Mouse (Mus musculus) cerebellum, adult 11-12 months (tissue): ENCODE results near the gene G6pc.
"Not testable (repeated sequence)": the region's sequence is repeated elsewhere in the genome, so short reads cannot be mapped to it uniquely, and the experiment has no call there.

Experiments used
- DNase-seq: peaks from one replicate; pipeline ENCODE4 v3.0.0; 2022

Gene G6pc

DNA sequence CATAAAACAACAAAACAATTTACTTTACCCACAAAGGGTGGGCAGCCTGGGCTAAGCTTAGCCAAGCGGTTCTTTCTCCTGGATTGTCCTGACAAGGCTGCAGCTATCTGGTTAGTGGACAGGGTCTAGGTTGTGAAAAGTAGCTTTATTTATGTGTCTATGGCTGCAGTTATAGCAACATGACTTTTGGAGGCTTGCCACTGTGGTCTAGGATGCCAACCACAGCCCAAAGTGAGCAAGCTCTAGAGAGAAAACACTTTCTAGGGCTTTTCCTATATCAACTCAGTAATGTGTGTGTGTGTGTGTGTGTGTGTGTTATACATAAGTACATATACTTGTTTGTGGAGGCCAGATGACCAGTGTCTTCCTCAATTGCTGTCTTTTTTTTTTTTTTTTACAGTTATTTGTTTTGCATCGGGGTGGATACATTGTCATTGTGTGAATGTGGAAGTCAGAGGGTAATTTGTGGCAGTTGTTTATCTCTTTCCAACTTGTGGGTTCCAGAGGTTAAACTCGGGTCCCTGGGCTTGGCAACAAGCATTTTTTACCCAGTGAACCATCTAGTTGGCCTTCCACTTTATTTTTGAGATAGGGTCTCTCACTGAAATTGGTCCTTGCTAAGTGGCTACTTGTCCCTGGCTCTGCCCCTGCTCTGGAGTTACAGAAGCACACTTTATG is 9.7 kb upstream of the G6pc start:
- DNase-seq: no peak

DNA sequence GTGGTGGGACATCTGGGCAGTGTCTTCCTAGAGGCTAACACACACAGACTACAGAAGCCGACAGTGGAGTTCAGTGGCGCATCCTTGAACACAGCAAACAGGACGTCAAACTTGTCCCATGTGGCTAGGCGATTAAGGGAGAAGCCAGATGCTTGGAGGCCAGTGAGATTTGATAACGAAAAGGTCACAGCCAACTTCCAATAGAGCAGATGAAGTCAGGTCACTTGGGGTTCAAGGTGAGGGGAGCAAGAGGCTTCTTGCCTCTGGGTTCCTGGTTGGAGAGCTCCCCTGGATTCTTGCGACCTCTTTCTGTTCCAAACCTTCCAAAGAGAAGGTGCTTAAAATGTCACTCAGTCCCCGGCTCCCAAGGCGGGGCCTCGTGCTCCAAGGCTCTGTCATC is 7.6 kb upstream of the G6pc start:
- DNase-seq: no peak

DNA sequence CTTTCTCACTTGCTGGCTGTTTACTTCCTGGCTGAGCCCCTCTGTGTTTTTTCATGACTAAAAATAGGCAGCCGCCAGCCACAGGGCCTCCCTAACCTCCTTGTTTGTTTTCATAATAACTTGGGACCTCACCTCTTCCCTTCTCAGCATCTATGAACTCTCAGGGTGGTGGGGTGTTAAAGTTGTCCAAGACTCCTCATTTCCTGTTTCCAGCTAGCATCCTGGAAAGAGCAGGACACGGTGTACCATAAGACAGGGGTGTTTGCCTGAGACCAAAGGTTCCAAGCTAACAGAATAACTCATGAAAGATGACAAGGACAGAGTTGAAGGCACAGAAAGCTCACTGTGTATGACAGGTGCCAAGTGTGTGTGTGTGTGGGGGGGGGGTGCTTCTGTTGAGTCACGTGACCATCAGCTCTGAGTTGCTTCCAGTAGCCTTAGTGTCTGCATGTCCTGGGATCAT is 6.7 kb upstream of the G6pc start:
- DNase-seq: no peak

DNA sequence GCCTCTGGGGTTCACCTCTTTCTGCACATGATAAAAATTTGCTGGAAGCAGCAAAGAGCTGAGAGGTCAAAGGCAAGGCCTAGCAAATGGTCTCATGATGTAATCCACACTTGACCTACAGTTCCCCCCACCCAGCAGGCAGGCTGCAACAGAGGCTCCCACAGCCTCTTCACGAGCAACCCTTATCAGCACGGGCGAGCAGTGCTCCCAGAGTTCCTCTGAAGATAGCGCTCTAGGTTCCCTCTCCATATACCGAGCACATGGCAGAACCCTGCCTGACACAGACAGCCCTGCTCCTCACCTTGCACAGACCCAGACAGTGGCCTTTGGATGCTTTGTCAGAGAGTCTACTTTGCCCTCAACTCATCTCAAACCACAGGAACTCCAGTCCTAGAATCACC is 2.8 kb upstream of the G6pc start:
- no peak for DNase-seq

DNA sequence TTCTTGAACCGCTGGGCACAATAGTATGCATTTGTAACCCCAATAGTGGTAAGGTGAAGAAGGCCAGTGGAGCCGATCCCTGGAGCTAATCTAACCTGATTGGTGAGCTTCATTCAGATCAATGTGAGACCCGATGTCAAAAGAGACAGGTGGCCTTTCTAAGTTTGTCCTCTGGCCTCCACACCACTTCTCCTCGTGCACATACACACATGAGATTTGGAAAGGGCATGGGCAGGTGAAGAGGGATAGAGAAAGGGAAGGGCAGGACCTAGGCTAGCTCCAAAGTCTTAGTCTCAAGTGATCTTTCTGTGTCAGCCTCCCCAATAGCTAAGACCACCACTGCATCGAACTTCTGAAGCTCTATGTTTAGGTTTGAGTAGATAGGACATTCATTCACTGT is 2.8 kb downstream of the G6pc start:
- no peak for DNase-seq

DNA sequence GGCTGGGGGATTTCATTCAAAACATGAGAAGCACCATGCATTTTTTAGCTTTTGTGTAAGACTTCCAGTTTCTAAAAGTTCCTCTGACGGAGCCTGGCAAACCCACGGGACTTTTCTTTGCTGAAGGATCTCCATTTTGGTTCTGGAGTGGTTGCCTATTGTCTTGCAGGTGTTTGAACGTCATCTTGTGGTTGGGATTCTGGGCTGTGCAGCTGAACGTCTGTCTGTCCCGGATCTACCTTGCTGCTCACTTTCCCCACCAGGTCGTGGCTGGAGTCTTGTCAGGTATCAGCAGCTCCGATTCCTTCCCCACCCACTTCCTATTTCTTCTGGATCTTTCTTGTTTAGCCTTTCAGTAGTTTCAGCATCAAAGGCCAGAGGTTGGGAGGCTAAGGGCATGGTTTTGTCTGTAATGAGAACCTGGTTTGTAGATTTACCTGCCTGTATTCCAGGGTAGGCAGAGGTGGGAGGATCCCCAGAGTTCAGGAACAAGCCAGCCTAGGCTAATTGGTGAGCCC is 7.1 kb downstream of the G6pc start:
- no peak for DNase-seq

DNA sequence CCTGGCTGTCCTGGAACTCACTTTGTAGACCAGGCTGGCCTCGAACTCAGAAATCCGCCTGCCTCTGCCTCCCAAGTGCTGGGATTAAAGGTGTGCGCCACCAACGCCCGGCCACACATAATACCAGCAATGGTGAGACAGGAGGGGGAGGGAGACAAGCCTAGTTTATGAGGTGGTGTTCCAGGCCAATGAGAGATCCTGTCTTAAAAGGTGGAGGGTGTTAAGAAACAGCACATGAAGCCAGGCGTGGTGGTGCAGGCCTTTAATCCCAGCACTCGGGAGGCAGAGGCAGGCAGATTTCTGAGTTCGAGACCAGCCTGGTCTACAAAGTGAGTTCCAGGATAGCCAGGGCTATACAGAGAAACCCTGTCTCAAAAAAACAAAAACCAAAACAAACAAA is 10.8 kb downstream of the G6pc start:
- DNase-seq: not testable (repeated sequence)

DNA sequence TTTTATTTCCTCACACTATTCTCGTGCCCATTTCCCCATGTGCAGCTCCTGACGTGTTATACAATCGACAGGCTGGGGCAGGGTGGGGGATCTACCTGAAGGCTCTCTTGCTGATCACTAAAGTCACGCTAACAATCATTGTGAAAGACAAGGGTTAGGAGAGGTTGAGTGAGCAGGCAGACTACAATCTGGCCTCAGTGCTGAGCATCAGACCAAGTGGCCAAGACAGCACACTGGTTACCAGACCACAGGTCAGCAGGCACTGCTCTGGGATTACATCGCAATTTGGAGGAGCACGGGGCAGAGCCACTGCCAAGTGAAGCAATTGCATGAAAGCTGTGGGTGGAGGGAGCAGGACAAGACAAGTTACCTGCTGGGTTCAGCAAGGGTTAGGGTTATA is 11.6 kb downstream of the G6pc start:
- no peak for DNase-seq

DNA sequence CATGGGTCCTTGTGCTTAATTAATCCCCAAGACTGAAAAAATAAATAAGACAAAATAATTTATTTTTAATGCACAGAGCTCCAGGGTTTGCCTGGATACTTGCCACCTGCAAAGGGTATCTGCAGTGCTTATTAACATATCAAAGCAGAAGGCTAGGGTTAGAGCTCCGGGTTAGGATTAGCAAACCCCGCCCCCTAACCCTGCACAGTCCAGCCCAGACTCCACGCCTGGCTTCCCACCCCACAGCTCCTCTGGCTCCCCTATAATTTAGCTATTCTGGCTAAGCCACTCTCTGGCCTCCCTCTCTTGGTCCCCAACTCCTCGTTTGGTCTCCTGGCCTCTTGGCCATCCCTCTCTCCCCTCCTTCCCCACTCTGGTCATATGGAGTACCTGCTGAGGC is 14.5 kb downstream of the G6pc start:
- no peak for DNase-seq

DNA sequence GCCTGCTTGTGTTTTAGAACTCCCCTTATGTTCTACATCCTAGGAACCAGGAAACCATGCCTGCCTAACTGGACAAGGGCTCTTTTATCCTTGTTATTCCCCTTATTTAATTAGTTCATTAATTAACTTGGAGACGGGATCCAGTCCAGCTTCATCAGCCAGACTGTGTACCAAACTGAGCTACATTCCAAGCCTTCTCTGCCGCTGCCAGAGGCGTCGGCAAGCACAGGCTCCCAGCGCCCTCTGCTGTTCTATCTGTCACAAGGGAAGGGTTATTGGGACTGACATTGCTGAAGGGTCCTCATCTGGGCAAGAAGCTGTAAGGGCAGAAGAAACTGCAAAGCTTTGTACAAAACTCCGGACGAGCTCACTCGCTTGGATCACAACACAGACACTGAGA is 27.7 kb downstream of the G6pc start:
- peak; percentile 29 for DNase-seq

DNA sequence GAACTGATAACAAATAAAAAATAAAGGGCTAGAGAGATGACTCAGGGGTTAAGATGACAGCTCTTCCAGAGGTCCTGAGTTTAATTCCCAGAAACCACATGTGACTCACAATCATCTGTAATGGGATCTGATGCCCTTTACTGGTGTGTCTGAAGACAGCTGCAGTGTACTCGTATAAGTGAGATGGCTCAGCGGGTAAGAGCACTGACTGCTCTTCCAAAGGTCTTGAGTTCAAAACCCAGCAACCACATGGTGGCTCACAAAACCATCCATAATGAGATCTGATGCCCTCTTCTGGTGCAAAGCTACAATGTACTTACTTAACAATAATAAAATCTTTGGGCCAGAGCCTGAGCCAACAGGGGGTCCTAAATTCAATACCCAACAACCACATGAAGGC is 47.9 kb downstream of the G6pc start:
- DNase-seq: no peak

DNA sequence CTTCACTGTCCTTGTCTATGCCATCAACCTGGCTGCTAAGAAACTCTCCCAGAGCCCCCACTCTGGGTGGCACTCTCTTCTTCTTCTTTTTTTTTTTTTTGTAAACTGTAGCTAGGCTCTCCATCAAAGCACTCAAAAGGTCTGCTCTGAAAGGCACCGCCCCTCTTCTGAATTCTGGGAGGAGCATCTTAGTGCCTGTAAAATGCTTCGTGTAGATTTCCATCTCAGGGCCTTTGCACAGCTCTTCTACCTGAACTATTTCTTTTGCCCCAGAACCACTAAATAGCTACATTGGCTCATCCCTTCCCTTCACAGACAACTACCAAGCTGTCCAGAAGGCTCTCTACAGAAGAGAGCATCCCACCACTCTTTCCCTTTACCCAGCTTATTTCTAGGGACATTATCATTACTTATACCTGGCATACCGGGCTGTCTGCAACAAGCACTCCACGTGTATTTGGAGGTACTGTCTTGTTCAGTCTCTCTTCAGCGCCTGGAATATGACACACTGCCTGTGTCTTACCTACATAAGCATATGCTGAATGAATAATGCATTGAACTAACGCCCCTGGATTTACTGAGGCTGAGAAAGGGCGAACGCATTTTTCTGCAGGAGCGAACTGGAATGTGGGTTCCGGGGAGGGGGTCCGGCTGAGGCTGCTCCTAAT is 49.2 kb downstream of the G6pc start:
- DNase-seq: no peak

DNA sequence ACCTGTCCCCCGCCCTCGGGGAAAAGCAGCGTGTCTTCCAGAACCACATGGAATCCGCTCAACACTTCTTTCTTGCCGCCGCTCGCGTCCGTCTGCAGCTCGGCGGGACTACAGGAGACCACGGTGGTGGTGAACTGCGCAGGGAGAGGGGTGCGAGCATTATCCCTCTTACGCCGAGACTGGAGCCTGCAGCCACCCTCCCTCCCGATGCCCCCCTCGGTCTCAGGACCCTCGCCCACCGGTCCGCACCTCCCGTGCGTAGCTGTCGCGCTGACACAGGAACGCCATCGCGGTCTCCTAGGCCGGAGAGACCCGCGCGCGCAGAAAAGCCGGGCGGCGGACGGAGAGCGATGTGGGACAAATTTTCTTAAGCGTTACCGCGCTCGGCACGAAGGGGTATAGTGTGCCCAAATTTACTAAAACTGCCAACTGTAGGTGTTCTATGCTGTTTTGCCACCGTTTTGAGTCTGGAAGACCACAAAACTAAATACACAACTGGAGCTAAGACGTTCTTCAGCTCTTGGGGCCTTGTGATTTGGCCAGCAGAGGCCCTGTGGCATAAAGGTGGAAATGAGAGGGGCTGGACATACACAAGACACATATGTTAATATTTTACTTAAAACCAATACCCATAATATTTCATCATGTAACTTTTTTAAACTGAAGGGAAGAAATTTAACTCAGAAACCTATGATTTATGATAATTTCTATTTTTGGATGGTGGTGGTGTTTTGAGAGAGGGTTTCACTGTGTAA is 49.9 kb downstream of the G6pc start, which contains the start of gene Aarsd1:
TSS of gene Aarsd1 (minus strand) at position 515 of the 755 bp plus-strand sequence.
- peak; percentile 84 for DNase-seq

DNA sequence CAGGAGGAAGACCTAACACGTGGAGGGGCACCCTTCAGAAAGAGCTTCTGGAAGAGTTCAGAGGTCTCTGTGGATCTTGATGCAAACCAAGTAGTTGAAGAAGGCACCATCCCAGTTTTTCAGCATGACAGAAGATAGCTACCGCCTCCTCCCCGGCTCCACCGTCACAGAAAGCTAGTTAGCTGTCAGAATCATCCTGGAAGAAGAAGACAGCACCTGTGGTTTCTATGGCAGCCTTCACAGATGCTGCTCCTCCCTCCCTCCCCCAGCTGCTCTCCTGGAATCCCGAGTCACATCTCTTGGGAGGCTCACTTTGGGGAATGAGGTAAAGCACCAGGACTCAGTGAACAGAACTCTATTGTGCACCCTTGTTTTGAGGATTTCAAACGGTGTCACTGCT is 51.6 kb downstream of the G6pc start:
- no peak for DNase-seq

DNA sequence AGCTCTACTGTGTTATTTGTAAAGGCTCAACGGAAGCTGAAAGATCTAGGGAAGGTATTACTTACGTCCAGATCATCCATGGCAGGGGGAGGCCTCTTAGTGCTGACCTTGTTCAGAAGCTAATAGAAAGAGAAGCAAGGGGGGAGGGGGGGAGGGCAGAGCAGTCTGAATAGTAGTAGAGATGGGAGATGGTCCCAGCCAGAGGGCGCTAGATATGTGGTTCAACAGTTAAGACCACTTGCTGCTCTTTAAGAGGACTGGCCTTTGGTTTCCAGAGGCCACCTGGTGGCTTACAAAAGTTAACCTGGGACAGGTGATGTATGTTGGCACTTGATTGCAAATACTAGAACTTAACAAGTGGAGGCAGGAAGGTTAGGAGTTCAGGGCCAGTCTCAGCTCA is 52.2 kb downstream of the G6pc start:
- no peak for DNase-seq

DNA sequence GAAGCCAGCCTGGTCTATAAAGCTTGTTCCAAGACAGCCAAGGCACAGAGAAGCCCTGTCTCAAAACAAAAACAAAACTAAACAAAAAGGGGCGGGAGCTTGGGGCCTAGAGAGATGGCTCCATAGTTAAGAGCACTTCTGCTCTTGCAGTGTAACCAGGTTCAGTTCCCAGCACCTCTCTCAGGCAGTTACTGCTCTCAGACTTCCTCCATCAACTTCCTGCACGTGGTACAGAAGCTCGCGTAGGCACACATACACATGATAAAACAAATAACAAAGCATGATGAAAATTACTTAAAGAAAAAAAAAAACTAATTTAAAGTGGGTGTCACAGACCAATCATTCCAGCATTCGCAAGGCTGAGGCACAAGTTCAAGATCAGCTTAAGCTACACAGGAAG is 52.8 kb downstream of the G6pc start:
- DNase-seq: no peak

DNA sequence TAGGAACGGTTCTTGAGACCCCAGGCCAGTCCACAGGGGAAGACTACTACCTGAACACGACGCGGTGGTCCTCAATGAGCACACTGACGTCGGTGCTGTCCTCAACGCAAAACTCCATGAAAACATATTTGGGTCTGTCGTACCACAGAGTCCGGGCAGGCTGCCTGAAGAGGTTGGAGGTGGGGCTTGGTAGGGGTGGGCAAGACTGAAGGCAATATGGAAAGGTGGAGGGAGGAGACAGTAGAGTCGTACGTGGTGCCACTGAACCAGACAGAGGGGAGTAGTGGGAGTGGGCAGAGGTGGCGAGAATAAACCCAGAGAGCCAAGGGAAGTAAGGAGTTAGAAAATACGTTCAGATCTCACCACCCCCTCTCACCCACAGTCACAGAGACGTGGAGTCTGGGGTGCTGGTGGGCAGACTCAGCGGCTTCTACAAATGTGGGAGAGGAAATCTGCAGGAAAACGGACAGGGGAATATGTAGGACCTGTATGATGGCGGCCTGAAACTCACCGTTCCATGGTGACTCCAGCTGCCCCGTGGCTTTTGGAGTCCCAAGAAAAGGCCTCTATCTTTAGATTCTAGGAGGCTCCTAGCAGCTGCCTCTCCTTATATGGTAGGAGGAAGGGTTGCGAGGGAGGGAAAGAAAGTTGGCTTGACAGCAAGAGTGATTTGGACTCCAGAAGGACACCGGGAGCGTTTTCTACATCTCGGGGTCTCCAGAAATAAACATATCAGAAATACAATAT is 56.9 kb downstream of the G6pc start, which contains the start of gene Gm27029:
TSS of gene Gm27029 (minus strand) at position 692 of the 747 bp plus-strand sequence.
- DNase-seq: peak; percentile 42

DNA sequence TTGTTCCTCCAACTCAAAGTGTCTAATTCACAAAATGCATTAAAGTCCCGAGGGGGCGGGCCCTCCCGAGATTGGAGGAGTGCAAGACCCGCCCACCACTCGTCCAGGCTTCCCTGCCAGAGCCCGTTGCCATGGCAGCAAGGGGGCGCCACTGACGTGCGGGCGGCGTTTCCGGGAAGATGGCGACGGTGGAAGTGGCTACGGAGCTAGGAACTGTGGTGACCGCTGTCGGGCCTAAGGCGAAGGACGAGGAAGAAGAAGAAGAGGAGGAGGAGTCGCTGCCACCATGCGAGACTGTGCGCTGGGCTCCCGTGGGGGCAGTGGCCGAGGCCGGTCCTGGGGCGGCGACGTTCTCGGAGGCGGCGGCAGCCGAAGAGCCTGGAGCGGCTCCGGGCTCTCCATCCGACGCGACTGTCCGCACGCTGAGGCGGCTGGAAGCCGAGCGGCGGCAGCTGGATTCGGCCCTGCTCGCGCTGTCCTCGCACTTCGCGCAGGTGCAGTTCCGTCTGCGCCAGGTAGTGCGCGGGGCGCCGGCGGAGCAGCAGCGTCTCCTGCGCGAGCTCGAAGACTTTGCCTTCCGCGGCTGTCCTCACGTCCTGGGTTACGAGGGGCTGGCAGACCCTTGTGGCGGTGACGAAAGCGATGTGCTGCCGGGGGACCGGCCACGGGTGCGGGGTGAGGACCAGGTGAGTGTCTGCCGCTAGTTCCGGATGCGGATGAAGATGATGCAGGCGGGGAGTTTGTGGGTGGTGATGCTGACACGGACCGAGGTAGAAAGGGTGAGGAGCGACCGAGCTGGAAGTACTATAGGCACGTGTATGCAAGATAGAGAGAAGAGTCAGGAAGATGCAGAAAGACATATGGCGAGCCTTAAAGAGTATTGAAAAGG is 57.8 kb downstream of the G6pc start, which contains the start of the genes Rundc1 and Ptges3l:
TSS of gene Rundc1 (plus strand) at position 161 of the 889 bp plus-strand sequence.
TSS of gene Ptges3l (minus strand) at position 409 of the 889 bp plus-strand sequence.
- DNase-seq: peak; percentile 94

DNA sequence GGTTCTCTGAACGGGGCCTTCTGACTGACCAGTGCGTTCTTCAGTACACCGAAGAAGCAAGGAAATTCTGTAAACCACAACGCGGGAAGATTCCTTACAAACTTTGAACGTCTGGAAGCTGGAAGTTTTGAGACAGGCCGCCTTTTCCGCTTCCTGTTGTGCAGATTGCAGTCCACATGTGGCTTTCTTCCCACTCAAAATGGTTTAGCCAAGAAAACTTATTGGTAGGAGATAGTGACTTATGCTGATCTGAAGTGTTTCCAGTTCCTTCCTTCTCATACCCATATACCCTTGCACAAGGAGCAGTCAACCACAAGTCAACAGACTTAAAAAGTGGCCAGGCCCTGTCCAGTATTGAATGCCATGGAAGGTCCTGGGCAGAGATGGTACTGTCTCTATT is 58.8 kb downstream of the G6pc start:
- DNase-seq: no peak
